Mouse (Mus musculus) thymus, adult 2 months (tissue): ENCODE measurements around the gene Utrn. TPM values are rescaled to one million over a fixed set of nuclear protein-coding genes. Genes with fewer than 3 reads are reported as not detected.

Experiments
- DNase-seq: peaks from one replicate; pipeline ENCODE4 v3.0.0; 2021
- H3K27ac ChIP-seq: fragments of 200-500 bp; 2 replicates; pipeline ENCODE4 v1.5.1; 2012; ENCODE audit warnings: low read length, control low read depth; ENCODE audit not compliant: control insufficient read depth, insufficient read depth
- H3K27me3 ChIP-seq: fragments of 200-500 bp; 2 replicates; pipeline ENCODE4 v1.6.1; 2012; ENCODE audit warnings: mild to moderate bottlenecking, low read length, moderate library complexity, mixed read lengths; ENCODE audit not compliant: control insufficient read depth, insufficient read depth
- H3K36me3 ChIP-seq: fragments of 200-500 bp; 2 replicates; pipeline ENCODE4 v1.6.1; 2012; ENCODE audit warnings: mild to moderate bottlenecking, low read length, moderate library complexity; ENCODE audit not compliant: control insufficient read depth, insufficient read depth
- H3K4me1 ChIP-seq: fragments of 200-500 bp; replicated peaks from 2 replicates; pipeline ENCODE4 v1.6.1; 2012; ENCODE audit warnings: low read length; ENCODE audit not compliant: control insufficient read depth, insufficient read depth
- H3K4me3 ChIP-seq: fragments of 200-500 bp; 2 replicates; pipeline ENCODE4 v1.5.1; 2012; ENCODE audit warnings: mild to moderate bottlenecking, low read length, control low read depth, moderate library complexity; ENCODE audit not compliant: control insufficient read depth, insufficient read depth
- CTCF ChIP-seq: fragments of 200-500 bp; IDR thresholded peaks from 2 replicates; pipeline ENCODE4 v1.5.1; 2012; ENCODE audit warnings: mild to moderate bottlenecking, control low read depth, low read length, moderate library complexity, borderline replicate concordance; ENCODE audit not compliant: control insufficient read depth, poor library complexity, insufficient read depth; ENCODE audit errors: extremely low read depth
- POLR2A ChIP-seq: fragments of 200-500 bp; IDR thresholded peaks from 2 replicates; pipeline ENCODE4 v1.6.1; 2012; ENCODE audit warnings: mild to moderate bottlenecking, low read length, control low read depth, moderate library complexity; ENCODE audit not compliant: control insufficient read depth, poor library complexity, insufficient read depth; ENCODE audit errors: extremely low read depth
- WGBS: fragments of 180-500 bp; shearing (Covaris S2); methylation state at CpG from one replicate; pipeline ENCODE4 v1.1.7; 2018; 5-methylcytosine and 5-hydroxymethylcytosine counted together
- polyA plus RNA-seq: library from polyadenylated mRNA; depleted of rRNA; stranded (reverse); fragments of >200 nt; gene quantifications from 2 replicates; pipeline ENCODE4 v1.2.3, GENCODE M21; 2012

The Utrn gene
- polyA plus RNA-seq, 1 experiment: 30.3 TPM

DNA sequence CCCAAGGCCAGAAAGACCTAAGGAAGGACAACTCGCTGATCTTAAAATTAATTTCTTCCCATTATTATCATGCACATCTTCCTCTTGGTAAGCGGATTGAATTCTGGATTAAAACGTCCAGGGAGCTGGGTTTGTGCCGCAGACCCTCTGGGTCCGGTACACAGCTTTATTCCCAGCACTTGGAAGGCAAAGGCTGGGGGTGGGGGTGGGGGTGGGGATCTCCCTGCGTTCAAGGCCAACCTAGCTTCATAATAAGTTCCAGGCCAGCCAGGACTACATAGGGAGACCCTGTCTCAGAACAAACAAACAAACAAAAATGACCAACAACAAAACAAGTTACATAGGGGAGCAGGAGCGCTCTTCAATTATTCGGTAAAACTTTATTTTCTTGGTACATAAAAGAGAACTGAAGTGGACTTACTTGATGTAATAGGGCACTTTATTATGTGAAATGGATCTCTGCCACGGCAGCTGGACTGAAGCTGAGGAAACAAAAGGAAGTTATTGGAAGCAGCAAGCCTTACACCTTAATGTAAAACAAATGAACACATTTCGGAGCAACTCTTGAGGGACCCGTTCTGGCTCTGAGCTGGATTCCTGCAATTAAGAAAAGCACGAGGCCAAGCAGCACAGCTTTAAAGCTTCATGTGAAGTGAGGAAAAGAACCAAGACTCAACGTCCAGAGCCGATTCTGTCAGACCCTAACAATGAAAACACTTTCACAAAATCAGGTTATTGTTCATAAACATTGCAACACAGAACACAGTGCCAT is 394.1 kb downstream of the Utrn start:
- no peak for DNase-seq
- 96% methylated on average over 14 of the region's 14 CpGs for WGBS
- no peak for TF ChIP-seq POLR2A
- no peak for TF ChIP-seq CTCF
- Histone ChIP-seq H3K4me3 (no peak overlapping the region), H3K4me1 (no peaks in the 10 kb centered on the region), H3K27me3 (no peaks in the 10 kb centered on the region), H3K36me3 (no peaks in the 10 kb centered on the region; the same call in 1 of the 2 replicates), H3K27ac (no peak overlapping the region)

GRCm38 (mm10) chr10:12469391-12470057 is 399.6 kb downstream of the Utrn start:
- 86% methylated on average over 5 of the region's 5 CpGs for WGBS
- Histone ChIP-seq H3K4me3 (no peak overlapping the region), H3K27me3 (no peaks in the 10 kb centered on the region), H3K4me1 (no peaks in the 10 kb centered on the region), H3K27ac (no peak overlapping the region), H3K36me3 (no peaks in the 10 kb centered on the region; the same call in 1 of the 2 replicates)
- TF ChIP-seq POLR2A (no peak), CTCF (no peak)
- DNase-seq: no peak

DNA sequence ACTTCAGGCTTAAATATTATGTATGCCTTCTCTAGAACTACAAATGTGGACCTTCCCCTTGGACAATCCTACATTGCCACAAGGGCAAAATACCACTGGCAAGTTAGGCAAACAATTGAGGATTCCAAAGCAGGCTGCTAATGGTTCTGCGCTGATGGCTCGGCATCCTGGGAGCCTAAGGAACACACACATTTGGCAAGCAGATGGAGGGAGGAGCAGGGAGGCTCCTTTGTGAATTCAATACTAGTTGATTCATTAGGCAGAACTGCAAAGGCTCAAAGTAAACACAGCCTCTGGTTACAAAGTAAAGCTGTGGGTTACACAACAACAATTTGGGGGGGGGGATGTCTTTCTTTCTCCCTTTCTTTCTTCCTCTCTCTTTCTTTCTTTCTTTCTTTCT is 401.6 kb downstream of the Utrn start:
- Histone ChIP-seq H3K4me3 (no peak overlapping the region), H3K27me3 (no peaks in the 10 kb centered on the region), H3K4me1 (no peaks in the 10 kb centered on the region), H3K27ac (no peak overlapping the region), H3K36me3 (peaks cover 5% of the 10 kb centered on the region)
- no peak for DNase-seq
- 92% methylated on average over 2 of the region's 2 CpGs for WGBS
- TF ChIP-seq POLR2A (no peak), CTCF (no peak)

- no peak for DNase-seq
- Histone ChIP-seq H3K4me1 (no peaks in the 10 kb centered on the region), H3K4me3 (no peak overlapping the region), H3K27me3 (no peaks in the 10 kb centered on the region), H3K36me3 (peaks cover 5% of the 10 kb centered on the region; the same call in 1 of the 2 replicates), H3K27ac (no peak overlapping the region)
- no peak for TF ChIP-seq POLR2A
- no peak for TF ChIP-seq CTCF
These were observed 408.2 kb downstream of the Utrn start for GRCm38 (mm10) chr10:12460945-12461344.

DNA sequence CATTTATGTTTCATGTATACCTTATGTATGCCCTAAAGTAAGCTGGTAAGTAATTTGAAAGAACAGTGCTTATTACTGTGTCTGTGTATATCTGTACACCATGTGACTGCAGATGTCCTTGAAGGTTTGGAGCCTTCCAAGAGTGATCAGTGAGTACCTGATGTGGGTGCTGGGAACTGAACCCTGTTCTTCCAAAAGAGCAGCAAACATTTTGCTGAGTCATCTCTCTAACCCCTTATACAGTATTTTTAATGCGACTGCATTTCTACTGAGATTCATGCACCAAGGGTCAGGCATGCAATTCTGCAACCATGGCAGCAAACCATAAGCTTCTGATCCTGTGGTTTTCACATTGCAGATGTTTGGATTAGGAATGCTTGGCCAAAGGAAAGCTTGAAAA is 412.3 kb downstream of the Utrn start:
- TF ChIP-seq CTCF (no peak), POLR2A (no peak)
- H3K4me3 ChIP-seq: no peak overlapping the region
- WGBS: 89% methylated on average over 1 of the region's 1 CpGs
- no peak overlapping the region for H3K27ac ChIP-seq
- no peaks in the 10 kb centered on the region; the same call in 1 of the 2 replicates for H3K36me3 ChIP-seq
- no peaks in the 10 kb centered on the region for H3K4me1 ChIP-seq
- DNase-seq: no peak
- H3K27me3 ChIP-seq: no peaks in the 10 kb centered on the region

- Histone ChIP-seq H3K27me3 (no peaks in the 10 kb centered on the region), H3K4me3 (no peak overlapping the region), H3K4me1 (no peaks in the 10 kb centered on the region), H3K36me3 (no peaks in the 10 kb centered on the region; the same call in none of the 2 replicates), H3K27ac (no peak overlapping the region)
- TF ChIP-seq POLR2A: no peak
- no peak for TF ChIP-seq CTCF
- 96% methylated on average over 2 of the region's 2 CpGs for WGBS
- no peak for DNase-seq
These were observed 416.5 kb downstream of the Utrn start for GRCm38 (mm10) chr10:12452641-12453040.
